Mouse (Mus musculus) CH12.LX (cell line): ENCODE measurements around the gene Dda1. TPM values are rescaled to one million over a fixed set of nuclear protein-coding genes. Genes with fewer than 3 reads are reported as not detected.
A peak's percentile ranks its signal among the peaks of the same experiment; 100 is the strongest.

ENCODE experiments used
- DNase-seq: peaks from one replicate; pipeline ENCODE4 v3.0.0-alpha.2; 2013; ENCODE audit errors: extremely low read depth
- H3K27ac ChIP-seq: 2 replicates; pipeline ENCODE4 v1.5.1; 2012; ENCODE audit warnings: low read depth, mild to moderate bottlenecking, control low read depth, moderate library complexity; ENCODE audit not compliant: insufficient read depth
- H3K27me3 ChIP-seq: replicated peaks from 2 replicates; pipeline ENCODE3; 2012; ENCODE audit warnings: inconsistent platforms
- H3K36me3 ChIP-seq, 2 experiments: replicated peaks in 1 of 2; 2 replicates each; pipeline versions ENCODE3 to v1.6.1; 2012; ENCODE audit warnings: inconsistent platforms in 1 of 2, low read length in 1 of 2, mild to moderate bottlenecking in 1 of 2, mixed read lengths in 1 of 2, moderate library complexity in 1 of 2; ENCODE audit not compliant: control insufficient read depth in 1 of 2, insufficient read depth in 1 of 2
- H3K4me1 ChIP-seq, 2 experiments: 2 replicates each; pipeline ENCODE4 v1.6.1; 2012; ENCODE audit warnings: inconsistent platforms in 1 of 2, moderate library complexity in 1 of 2; ENCODE audit not compliant: insufficient read depth in 2 of 2, control insufficient read depth in 1 of 2
- H3K4me2 ChIP-seq: 2 replicates; pipeline ENCODE4 v1.6.1; 2012; ENCODE audit warnings: low read depth, mild to moderate bottlenecking, control low read depth; ENCODE audit not compliant: poor library complexity, insufficient read depth, severe bottlenecking
- H3K4me3 ChIP-seq, 3 experiments: fragments of 150-350 bp in 1 of 3; sonication (generic) in 1 of 3; replicated peaks in 1 of 3; 2 replicates each; pipeline versions ENCODE3 to v1.5.1; 2011 to 2012; ENCODE audit warnings: low read depth in 2 of 3, low read length in 2 of 3, mild to moderate bottlenecking in 2 of 3, moderate library complexity in 2 of 3, control low read depth in 1 of 3, improper control_type of control experiment in 1 of 3, inconsistent platforms in 1 of 3, mixed read lengths in 1 of 3; ENCODE audit not compliant: poor library complexity in 1 of 3
- H3K79me2 ChIP-seq: replicated peaks from 2 replicates; pipeline ENCODE4 v1.6.1; 2012; ENCODE audit warnings: mild to moderate bottlenecking, moderate library complexity; ENCODE audit not compliant: control insufficient read depth, poor library complexity, insufficient read depth, severe bottlenecking; ENCODE audit errors: extremely low read depth
- H3K9ac ChIP-seq: 2 replicates; pipeline ENCODE4 v1.6.1; 2012; ENCODE audit warnings: low read depth, mild to moderate bottlenecking, control low read depth, moderate library complexity; ENCODE audit not compliant: insufficient read depth
- H3K9me3 ChIP-seq: replicated peaks from 2 replicates; pipeline ENCODE3; 2012; ENCODE audit warnings: low read length, inconsistent platforms, mixed read lengths
- CHD2 ChIP-seq: IDR thresholded peaks from 2 replicates; pipeline ENCODE4 v1.6.1; 2011; ENCODE audit warnings: low read length, improper control_type of control experiment
- E2F4 ChIP-seq: IDR thresholded peaks from 2 replicates; pipeline ENCODE4 v1.6.1; 2011; ENCODE audit warnings: low read depth, low read length, improper control_type of control experiment; ENCODE audit not compliant: insufficient replicate concordance
- ELF1 ChIP-seq: IDR thresholded peaks from 2 replicates; pipeline ENCODE4 v1.6.1; 2014; ENCODE audit warnings: low read depth, mild to moderate bottlenecking, inconsistent platforms, low read length, improper control_type of control experiment
- EP300 ChIP-seq: IDR thresholded peaks from 2 replicates; pipeline ENCODE4 v1.6.1; 2011; ENCODE audit warnings: low read length, improper control_type of control experiment
- GABPA ChIP-seq: IDR thresholded peaks from 2 replicates; pipeline ENCODE4 v1.6.1; 2012; ENCODE audit warnings: low read depth, low read length, improper control_type of control experiment, inconsistent platforms; ENCODE audit not compliant: insufficient replicate concordance
- HCFC1 ChIP-seq: IDR thresholded peaks from 2 replicates; pipeline ENCODE4 v1.6.1; 2012; ENCODE audit warnings: low read depth, mild to moderate bottlenecking, inconsistent platforms, low read length, improper control_type of control experiment
- JUN ChIP-seq: IDR thresholded peaks from 2 replicates; pipeline ENCODE4 v1.6.1; 2011; ENCODE audit warnings: low read depth, mild to moderate bottlenecking, low read length, improper control_type of control experiment, moderate library complexity; ENCODE audit not compliant: insufficient read depth
- KAT2A ChIP-seq: IDR thresholded peaks from 2 replicates; pipeline ENCODE4 v1.6.1; 2012; ENCODE audit warnings: low read length, improper control_type of control experiment, inconsistent platforms; ENCODE audit not compliant: insufficient replicate concordance
- MAX ChIP-seq: IDR thresholded peaks from 2 replicates; pipeline ENCODE4 v1.6.1; 2011; ENCODE audit warnings: low read length, improper control_type of control experiment
- MEF2A ChIP-seq: IDR thresholded peaks from 2 replicates; pipeline ENCODE4 v1.6.1; 2014; ENCODE audit warnings: low read depth, mild to moderate bottlenecking, inconsistent platforms, low read length, improper control_type of control experiment, borderline replicate concordance
- MXI1 ChIP-seq: IDR thresholded peaks from 2 replicates; pipeline ENCODE4 v1.6.1; 2011; ENCODE audit warnings: mild to moderate bottlenecking, low read depth, low read length, improper control_type of control experiment
- MYC ChIP-seq: IDR thresholded peaks from 2 replicates; pipeline ENCODE4 v1.6.1; 2011; ENCODE audit warnings: low read depth, mild to moderate bottlenecking, improper control_type of control experiment, low read length
- NELFE ChIP-seq: IDR thresholded peaks from 2 replicates; pipeline ENCODE4 v1.6.1; 2011; ENCODE audit warnings: low read depth, low read length, improper control_type of control experiment
- NRF1 ChIP-seq: IDR thresholded peaks from 2 replicates; pipeline ENCODE4 v1.6.1; 2014; ENCODE audit warnings: low read depth, mild to moderate bottlenecking, inconsistent platforms, low read length, improper control_type of control experiment, moderate library complexity
- PAX5 ChIP-seq: IDR thresholded peaks from 2 replicates; pipeline ENCODE4 v1.6.1; 2012; ENCODE audit warnings: low read length, inconsistent platforms, mixed read lengths
- POLR2A ChIP-seq: IDR thresholded peaks from 2 replicates; pipeline ENCODE4 v1.6.1; 2011; ENCODE audit warnings: low read depth, mild to moderate bottlenecking, improper control_type of control experiment, low read length
- POLR2AphosphoS2 ChIP-seq: IDR thresholded peaks from 2 replicates; pipeline ENCODE4 v1.6.1; 2011; ENCODE audit warnings: low read depth, low read length, improper control_type of control experiment
- RCOR1 ChIP-seq: conservative IDR thresholded peaks from 2 replicates; pipeline ENCODE4 v1.6.1; 2012; ENCODE audit warnings: low read depth, mild to moderate bottlenecking, inconsistent platforms, low read length, improper control_type of control experiment
- SMC3 ChIP-seq: IDR thresholded peaks from 2 replicates; pipeline ENCODE4 v1.6.1; 2011; ENCODE audit warnings: low read depth, low read length, improper control_type of control experiment
- TBP ChIP-seq: conservative IDR thresholded peaks from 2 replicates; pipeline ENCODE4 v1.6.1; 2011; ENCODE audit warnings: low read depth, low read length, improper control_type of control experiment
- TCF12 ChIP-seq: IDR thresholded peaks from 2 replicates; pipeline ENCODE4 v1.6.1; 2014; ENCODE audit warnings: low read depth, mild to moderate bottlenecking, inconsistent platforms, low read length, improper control_type of control experiment
- UBTF ChIP-seq: IDR thresholded peaks from 2 replicates; pipeline ENCODE4 v1.6.1; 2012; ENCODE audit warnings: low read depth, mild to moderate bottlenecking, inconsistent platforms, low read length, improper control_type of control experiment, moderate library complexity
- USF1 ChIP-seq: IDR thresholded peaks from 2 replicates; pipeline ENCODE4 v1.6.1; 2014; ENCODE audit warnings: low read depth, mild to moderate bottlenecking, inconsistent platforms, low read length, improper control_type of control experiment
- ZMIZ1 ChIP-seq: IDR thresholded peaks from 2 replicates; pipeline ENCODE4 v1.6.1; 2012; ENCODE audit warnings: low read depth, mild to moderate bottlenecking, inconsistent platforms, low read length, improper control_type of control experiment
- ZNF384 ChIP-seq: IDR thresholded peaks from 2 replicates; pipeline ENCODE4 v1.6.1; 2012; ENCODE audit warnings: low read depth, low read length, improper control_type of control experiment, inconsistent platforms
- dilution Hi-C: fragments of 300-500 bp; cut with MboI; formaldehyde crosslinking; loops from 2 replicates; pipeline ENCODE4 v1.14.3; 2020; ENCODE audit warnings: low sequenced_read_pairs; ENCODE audit not compliant: extremely low pct_unique_long_range_greater_than_20kb, extremely low pct_ligation_motif_present
- in situ Hi-C: fragments of 300-500 bp; cut with MboI; formaldehyde crosslinking; loops from 3 replicates; pipeline ENCODE4 v1.14.3; 2019; ENCODE audit warnings: low sequenced_read_pairs, low pct_ligation_motif_present, low pct_unique_long_range_greater_than_20kb, mixed read lengths
- polyA plus RNA-seq: library from polyadenylated mRNA; unstranded; fragments of >175 nt; gene quantifications from 2 replicates; pipeline ENCODE4 v1.2.1, GENCODE M21; 2012; ENCODE audit warnings: low read depth; ENCODE audit not compliant: insufficient read length
- total RNA-seq, 2 experiments: library from RNA; depleted of rRNA; stranded (reverse); fragments of 300-350 nt in 1 of 2; fragments of >200 nt in 1 of 2; gene quantifications; 2 replicates each; pipeline ENCODE4 v1.2.3; 2012 to 2014

Gene Dda1
- 59.3 and 62.8 TPM in 2 replicates for total RNA-seq (2012; rRNA removed)
- total RNA-seq (2014; rRNA removed), result 49.8 and 57.4 TPM in 2 replicates
- 65.8 and 78.1 TPM in 2 replicates for polyA plus RNA-seq

GRCm38 (mm10) chr8:71468916-71469315, at the start of gene Dda1:
Dda1 (plus strand) TSS chr8:71469199.
- Histone ChIP-seq H3K27ac (no peak within 1 kb of the TSS), H3K27me3 (no peaks in the 10 kb centered on the region), H3K9ac (peak within 1 kb of the TSS; percentile 89), H3K4me1 (peaks cover 11 to 35% of the 10 kb centered on the region in 2 experiments), H3K4me2 (peak within 1 kb of the TSS; percentile 80), H3K9me3 (no peaks in the 10 kb centered on the region), H3K4me3 (peak within 1 kb of the TSS; percentile 73 to 81 (median 80)), H3K79me2 (peaks cover 26% of the 10 kb centered on the region), H3K36me3 (peaks cover 32 to 55% of the 10 kb centered on the region in 2 experiments)
- TF ChIP-seq MAX (no peak), E2F4 (0 out of 2 replicates have a peak, but pooled peaks have one; percentile 22), POLR2AphosphoS2 (no peak), KAT2A (peak; percentile 94; the same call in 1 of the 2 replicates), CHD2 (peak; percentile 70), TBP (no peak), NELFE (peak; percentile 77), ZNF384 (no peak), MXI1 (peak; percentile 27; the same call in 1 of the 2 replicates), EP300 (no peak), MEF2A (no peak), USF1 (no peak), POLR2A (peak; percentile 66), HCFC1 (peak; percentile 98), ZMIZ1 (peak; percentile 75; the same call in 1 of the 2 replicates), MYC (no peak), PAX5 (no peak), GABPA (peak; percentile 50; the same call in 1 of the 2 replicates), UBTF (no peak), JUN (no peak), RCOR1 (no peak), SMC3 (no peak), TCF12 (0 out of 2 replicates have a peak, but pooled peaks have one; percentile 38), ELF1 (peak; percentile 90), NRF1 (peak; percentile 64)
- dilution Hi-C loops (no loop called here), in situ Hi-C loops (loop anchor here (5.0 kb wide), 1 partner anchor 37 kb away; no protein-coding TSS in a partner anchor)
- DNase-seq, result peak; percentile 99
